Mouse (Mus musculus): Measurements from ENCODE around the gene Efhd1.

DNA sequence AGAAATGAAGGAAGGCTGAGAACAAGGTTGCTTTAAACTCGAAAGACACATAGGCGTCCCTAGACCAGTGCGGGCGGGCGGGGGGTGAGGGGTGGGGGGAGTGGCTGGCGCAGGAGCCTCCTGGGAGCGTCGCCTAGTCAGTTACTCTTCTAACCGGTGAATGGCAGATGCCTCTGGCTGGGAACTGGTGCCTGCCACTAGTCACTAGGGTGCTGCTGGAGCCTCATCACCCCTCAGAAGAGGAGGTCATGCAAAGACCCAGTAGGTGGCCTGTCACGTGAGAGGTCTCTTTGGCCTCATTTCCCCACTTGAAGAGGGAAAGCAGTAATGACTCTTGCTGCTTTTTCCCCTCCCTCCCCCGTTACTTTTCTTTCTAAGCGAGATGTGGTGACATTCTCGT is 1.0 kb downstream of the Efhd1 start:
- TF ChIP-seq POLR2A (IDR thresholded peaks at IDR 0.05; ENCODE audit: low read depth, low read length) = no peak
- no peak for TF ChIP-seq CTCF (conservative IDR thresholded peaks at IDR 0.05; ENCODE audit: insufficient read depth, insufficient read length, low read depth, low read length)

Data from kidney, adult 2 months (tissue).